Mouse (Mus musculus) liver, adult 2 months (tissue): ENCODE measurements around the gene Gm43738.
A peak's percentile ranks its signal among the peaks of the same experiment; 100 is the strongest.

Experiments used
- CTCF ChIP-seq: fragments of 200-500 bp; IDR thresholded peaks from 2 replicates; pipeline ENCODE4 v1.5.1; 2011; ENCODE audit warnings: low read depth, low read length, control low read depth
- POLR2A ChIP-seq: fragments of 200-500 bp; IDR thresholded peaks from 2 replicates; pipeline ENCODE4 v1.6.1; 2011; ENCODE audit warnings: low read length, control low read depth; ENCODE audit not compliant: insufficient read depth; ENCODE audit errors: extremely low read depth

- TF ChIP-seq CTCF (peak; percentile 41), POLR2A (no peak)
Measured at GRCm38 (mm10) chr3:89147101-89147978, 46.4 kb upstream of the Gm43738 start.
